Mouse (Mus musculus) liver, postnatal 0 days (tissue): ENCODE results near the gene Chrna7.

Experiments used
- CTCF ChIP-seq: sonication (generic); IDR thresholded peaks from 2 replicates; pipeline ENCODE4 v1.5.1; 2016; ENCODE audit warnings: antibody characterized with exemption, low read depth
- EP300 ChIP-seq: IDR thresholded peaks from 2 replicates; pipeline ENCODE4 v1.6.1; 2016; ENCODE audit warnings: antibody characterized with exemption, low read depth, mild to moderate bottlenecking

DNA sequence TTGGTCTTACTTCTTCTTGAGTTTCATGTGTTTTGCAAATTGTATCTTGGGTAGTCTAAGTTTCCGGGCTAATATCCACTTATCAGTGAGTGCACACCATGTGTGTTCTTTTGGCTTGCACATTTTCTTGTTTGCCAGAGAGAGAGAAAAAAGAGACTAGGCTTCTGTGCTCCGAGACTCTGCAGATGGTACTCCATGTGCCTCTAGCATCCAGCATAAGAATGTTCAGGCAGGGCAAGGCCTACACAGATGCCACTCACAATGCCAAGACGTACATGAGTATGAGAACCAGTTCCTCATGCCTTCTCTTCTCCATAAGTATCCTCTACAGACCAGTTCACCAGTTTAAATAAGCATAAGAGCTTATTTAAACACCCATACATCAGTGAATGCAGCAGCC lies 47.8 kb downstream of the Chrna7 start:
- no peak for TF ChIP-seq CTCF
- no peak for TF ChIP-seq EP300
